Comparison of ENCODE assay signal across 8 mouse cellular contexts in genomic region chr7:47150420-47151061, GRCm38 (mm10). TPM values are rescaled to one million over a fixed set of nuclear protein-coding genes. Genes with fewer than 3 reads are reported as not detected.
DNase-seq lines count a peak whose midpoint lies in the region; ATAC-seq lines count a peak whose summit lies in the region.

No protein-coding gene starts in this region.

- no peaks in the 10 kb centered on the region for H3K4me1 ChIP-seq in liver, embryonic 16.5 days (ENCODE audit: control insufficient read depth, low read depth, low read length)
- H3K4me1 ChIP-seq in neural tube, embryonic 12.5 days, result no peaks in the 10 kb centered on the region

- no peaks in the 10 kb centered on the region for H3K9me3 ChIP-seq in liver, embryonic 16.5 days (replicated peaks; ENCODE audit: control insufficient read depth, low read length)
- no peaks in the 10 kb centered on the region for H3K9me3 ChIP-seq in neural tube, embryonic 12.5 days

- no peaks in the 10 kb centered on the region for H3K36me3 ChIP-seq in liver, embryonic 16.5 days (ENCODE audit: control insufficient read depth, insufficient read depth)
- H3K36me3 ChIP-seq in neural tube, embryonic 12.5 days, result no peaks in the 10 kb centered on the region

- H3K27ac ChIP-seq in liver, embryonic 16.5 days (ENCODE audit: low read length), result no peak overlapping the region
- no peak overlapping the region for H3K27ac ChIP-seq in neural tube, embryonic 12.5 days

- 0 out of 2 replicates have a peak overlapping the region, but pooled peaks have one; percentile 5 for H3K4me2 ChIP-seq in liver, embryonic 16.5 days (ENCODE audit: low read depth, low read length)
- no peak overlapping the region for H3K4me2 ChIP-seq in neural tube, embryonic 12.5 days (replicated peaks)

- DNase-seq in right cerebral cortex, adult 2 months (ENCODE audit: low spot score in 2 of 2), result peak; percentile 74 to 78
- DNase-seq in right cerebral cortex, postnatal 4 days, result no peak
- peak; percentile 59 for DNase-seq in adrenal gland, postnatal 14 days
- peak; percentile 35 for DNase-seq in hindlimb bud, embryonic 11.5 days (ENCODE audit: extremely low spot score, low read depth, low spot score)
- no peak for DNase-seq in gastrocnemius, postnatal 25 days

- peak; percentile 68; the same call in 1 of the 2 replicates for ATAC-seq in erythroblast, adult 5-6 weeks (replicated peaks; ENCODE audit: low FRiP score, poor library complexity, severe bottlenecking)
- no peak for ATAC-seq in liver, embryonic 16.5 days (ENCODE audit: low read depth)
- ATAC-seq in neural tube, embryonic 12.5 days (ENCODE audit: low FRiP score, low read depth), result peak; percentile 44; the same call in 1 of the 2 replicates

- WGBS in liver, embryonic 16.5 days (ENCODE audit: insufficient replicate concordance), result 13% methylated on average over 11 of the region's 11 CpGs
- 17% methylated on average over 11 of the region's 11 CpGs for WGBS in neural tube, embryonic 12.5 days

- no peaks in the 10 kb centered on the region for H3K27me3 ChIP-seq in liver, embryonic 16.5 days (ENCODE audit: control insufficient read depth, insufficient read depth, low read depth, low read length)
- H3K27me3 ChIP-seq in neural tube, embryonic 12.5 days (replicated peaks), result no peaks in the 10 kb centered on the region

- no peak overlapping the region for H3K4me3 ChIP-seq in liver, embryonic 16.5 days (ENCODE audit: low read depth, low read length)
- H3K4me3 ChIP-seq in neural tube, embryonic 12.5 days, result no peak overlapping the region

- no peak overlapping the region for H3K9ac ChIP-seq in liver, embryonic 16.5 days (ENCODE audit: low read depth, low read length)
- H3K9ac ChIP-seq in neural tube, embryonic 12.5 days, result no peak overlapping the region

RNA-seq across cellular contexts. Expression of gene Ptpn5, which starts 17.1 kb away (rescaled TPM):
- total RNA-seq in adrenal gland, postnatal 14 days (2021), result 0.90 and 1.4 TPM in 2 replicates
- not detected in 2 replicates for total RNA-seq in erythroblast, adult 5-6 weeks (2015; ENCODE audit: low replicate concordance)
- not detected in 2 replicates for total RNA-seq in erythroblast, adult 5-6 weeks (2017; ENCODE audit: low replicate concordance)
- 0.08 TPM in 1 of 2 replicates, not detected in the other for polyA plus RNA-seq in liver, embryonic 16.5 days (2015; fragmentation: Nextera tagmentation; extraction: Ambion mirVana)
- 64.6 and 70.2 TPM in 2 replicates for polyA plus RNA-seq in neural tube, embryonic 12.5 days (2016; fragmentation: Nextera tagmentation; extraction: Ambion mirVana)
- not detected for total RNA-seq in gastrocnemius, postnatal 25 days (2021)

RNA-seq across cellular contexts. Expression of gene Mrgpra6, which starts 54.2 kb away (rescaled TPM):
- total RNA-seq in adrenal gland, postnatal 14 days (2021), result not detected in 2 replicates
- not detected in 2 replicates for total RNA-seq in erythroblast, adult 5-6 weeks (2015; ENCODE audit: low replicate concordance)
- total RNA-seq in erythroblast, adult 5-6 weeks (2017; ENCODE audit: low replicate concordance), result not detected in 2 replicates
- polyA plus RNA-seq in liver, embryonic 16.5 days (2015; fragmentation: Nextera tagmentation; extraction: Ambion mirVana), result not detected in 2 replicates
- not detected in 2 replicates for polyA plus RNA-seq in neural tube, embryonic 12.5 days (2016; fragmentation: Nextera tagmentation; extraction: Ambion mirVana)
- total RNA-seq in gastrocnemius, postnatal 25 days (2021), result not detected

Comparison
In these comparisons a context has a peak if more than half of its experiments do, and no peak if none do; other contexts are left out.
1. DNase-seq: peak in right cerebral cortex, adult 2 months (2 of 2), adrenal gland, postnatal 14 days (single experiment) and hindlimb bud, embryonic 11.5 days (single experiment); none in right cerebral cortex, postnatal 4 days (single experiment) and gastrocnemius, postnatal 25 days (single experiment).